Mouse (Mus musculus) bone marrow, adult 2 months (tissue): ENCODE measurements around the gene Ptp4a2.

Experiments used
- CTCF ChIP-seq: fragments of 200-500 bp; IDR thresholded peaks from 2 replicates; pipeline ENCODE4 v1.5.1; 2011; ENCODE audit warnings: low read length, control low read depth; ENCODE audit not compliant: control insufficient read depth, insufficient read depth
- POLR2A ChIP-seq: fragments of 200-500 bp; IDR thresholded peaks from 2 replicates; pipeline ENCODE4 v1.6.1; 2011; ENCODE audit warnings: low read depth, mild to moderate bottlenecking, control low read depth, low read length, borderline replicate concordance; ENCODE audit not compliant: control insufficient read depth

GRCm38 (mm10) chr4:129788693-129789092, 22.3 kb upstream of the Ptp4a2 start:
- TF ChIP-seq CTCF (no peak), POLR2A (no peak)
